Mouse (Mus musculus) intestine, embryonic 15.5 days (tissue): ENCODE measurements around the gene P2rx1. TPM values are rescaled to one million over a fixed set of nuclear protein-coding genes. Genes with fewer than 3 reads are reported as not detected.

ENCODE experiments used
- ATAC-seq: fragments of 200-750 bp; cut with Nextera tagmentation; 2 replicates; pipeline ENCODE4 v1.8.0; 2017; ENCODE audit warnings: moderate TSS enrichment, moderate library complexity
- H3K27ac ChIP-seq: fragments of 300-500 bp; sonication (generic); 2 replicates; pipeline ENCODE4 v1.5.1; 2015; ENCODE audit warnings: mild to moderate bottlenecking, inconsistent platforms
- H3K27me3 ChIP-seq: fragments of 300-500 bp; sonication (generic); replicated peaks from 2 replicates; pipeline ENCODE4 v1.6.1; 2015; ENCODE audit warnings: inconsistent platforms
- H3K36me3 ChIP-seq: fragments of 300-500 bp; sonication (generic); 2 replicates; pipeline ENCODE4 v1.6.1; 2015; ENCODE audit warnings: inconsistent platforms
- H3K4me1 ChIP-seq: fragments of 300-500 bp; sonication (generic); replicated peaks from 2 replicates; pipeline ENCODE4 v1.6.1; 2015; ENCODE audit warnings: inconsistent platforms
- H3K4me2 ChIP-seq: fragments of 300-500 bp; sonication (generic); replicated peaks from 2 replicates; pipeline ENCODE4 v1.6.1; 2015; ENCODE audit warnings: mild to moderate bottlenecking, inconsistent platforms
- H3K4me3 ChIP-seq: fragments of 300-500 bp; sonication (generic); replicated peaks from 2 replicates; pipeline ENCODE4 v1.5.1; 2015; ENCODE audit warnings: inconsistent platforms
- H3K9ac ChIP-seq: fragments of 300-500 bp; sonication (generic); 2 replicates; pipeline ENCODE4 v1.6.1; 2015; ENCODE audit warnings: inconsistent platforms
- H3K9me3 ChIP-seq: fragments of 300-500 bp; sonication (generic); 2 replicates; pipeline ENCODE4 v1.6.1; 2016; ENCODE audit warnings: inconsistent platforms
- WGBS: fragments of 180-500 bp; shearing (Covaris S2); methylation state at CpG from one replicate; pipeline ENCODE4 v1.1.7; 2015; 5-methylcytosine and 5-hydroxymethylcytosine counted together
- polyA plus RNA-seq: library from polyadenylated mRNA; unstranded; fragments of >200 nt; fragmentation: Nextera tagmentation; extraction: Ambion mirVana; gene quantifications from 2 replicates; pipeline ENCODE4 v1.2.1, GENCODE M21; 2015

Gene P2rx1
- polyA plus RNA-seq, 1 experiment from 2014 or later: 14.3 TPM

GRCm38 (mm10) chr11:73059630-73060029 lies 60.7 kb downstream of the P2rx1 start:
- no peak for ATAC-seq
- Histone ChIP-seq H3K4me3 (no peak overlapping the region), H3K27ac (no peak overlapping the region), H3K36me3 (peaks cover 8% of the 10 kb centered on the region; the same call in 1 of the 2 replicates), H3K9ac (no peak overlapping the region), H3K4me1 (no peaks in the 10 kb centered on the region), H3K27me3 (no peaks in the 10 kb centered on the region), H3K4me2 (no peak overlapping the region), H3K9me3 (no peaks in the 10 kb centered on the region)
- WGBS: 86% methylated on average over 3 of the region's 3 CpGs

GRCm38 (mm10) chr11:73061413-73061812 lies 62.5 kb downstream of the P2rx1 start:
- Histone ChIP-seq H3K36me3 (0 out of 2 replicates have a peak, but pooled peaks cover 3% of the 10 kb centered on the region), H3K4me1 (no peaks in the 10 kb centered on the region), H3K9ac (no peak overlapping the region), H3K9me3 (no peaks in the 10 kb centered on the region), H3K27me3 (no peaks in the 10 kb centered on the region), H3K4me3 (no peak overlapping the region), H3K4me2 (no peak overlapping the region), H3K27ac (no peak overlapping the region)
- no peak for ATAC-seq
- WGBS: 86% methylated on average over 3 of the region's 3 CpGs

Other genes starting within 250 kb of the P2rx1 start
- gene Cyb5d2, start 203.0 kb upstream of the P2rx1 start, polyA plus RNA-seq: 4.1 and 4.8 TPM in 2 replicates
- 10.5 and 12.6 TPM in 2 replicates for gene Zzef1, start 202.9 kb upstream of the P2rx1 start, polyA plus RNA-seq
- 23.5 and 25.5 TPM in 2 replicates for gene Atp2a3, start 37.9 kb upstream of the P2rx1 start, polyA plus RNA-seq
- 8.5 and 8.6 TPM in 2 replicates for gene Camkk1, start 19.9 kb downstream of the P2rx1 start, polyA plus RNA-seq
- 9.3 and 9.7 TPM in 2 replicates for gene Ncbp3, start 48.7 kb downstream of the P2rx1 start, polyA plus RNA-seq
- 0.19 and 0.35 TPM in 2 replicates for gene Itgae, start 91.5 kb downstream of the P2rx1 start, polyA plus RNA-seq
- gene Haspin, start 139.2 kb downstream of the P2rx1 start, polyA plus RNA-seq: 15.2 and 16.5 TPM in 2 replicates
- gene P2rx5, start 161.3 kb downstream of the P2rx1 start, polyA plus RNA-seq: 0.09 TPM in 1 of 2 replicates, not detected in the other
- 118 and 126 TPM in 2 replicates for gene Emc6, start 177.9 kb downstream of the P2rx1 start, polyA plus RNA-seq
- gene Tax1bp3, start 178.0 kb downstream of the P2rx1 start, polyA plus RNA-seq: 208 and 212 TPM in 2 replicates
- gene Ctns, start 199.9 kb downstream of the P2rx1 start, polyA plus RNA-seq: 23.8 and 25.1 TPM in 2 replicates
- 6.2 and 8.1 TPM in 2 replicates for gene Shpk, start 200.4 kb downstream of the P2rx1 start, polyA plus RNA-seq
- 0.10 TPM in 2 replicates for gene Trpv1, start 235.2 kb downstream of the P2rx1 start, polyA plus RNA-seq